Mouse (Mus musculus) cerebellum, postnatal 10 days (tissue): ENCODE measurements around the gene Snai3.

Source experiments
- DNase-seq, 2 experiments: peaks; one replicate each; pipeline ENCODE4 v3.0.0; 2021; ENCODE audit warnings: mixed read lengths in 2 of 2

Snai3 gene

GRCm38 (mm10) chr8:122459218-122459900, 1.2 kb downstream of the Snai3 start:
- DNase-seq: peak; percentile 59 to 70

GRCm38 (mm10) chr8:122457171-122457570, 3.4 kb downstream of the Snai3 start:
- DNase-seq: no peak

- DNase-seq: peak in 1 of 2 experiments; percentile 49
Measured at GRCm38 (mm10) chr8:122454409-122454808, 6.1 kb downstream of the Snai3 start.

DNA sequence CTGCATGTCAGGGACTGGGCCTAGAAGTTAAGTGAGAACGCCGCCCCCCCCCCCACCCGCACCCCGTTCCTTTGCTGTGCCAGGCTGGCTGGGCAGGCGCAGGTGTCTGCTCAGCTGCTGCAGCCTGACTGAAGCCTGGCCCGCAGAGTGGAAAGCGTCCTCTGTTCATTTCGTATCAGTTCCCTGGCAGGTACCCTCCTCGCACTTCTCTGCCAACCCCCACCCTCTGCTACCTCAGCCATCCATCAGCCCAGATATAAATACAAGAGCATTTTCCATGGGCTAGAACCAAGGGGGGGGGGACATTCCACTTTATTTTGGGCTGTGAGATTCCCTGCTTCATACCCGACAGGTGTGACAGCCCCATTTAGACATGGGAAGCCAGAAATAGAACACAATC, 8.4 kb downstream of the Snai3 start:
- DNase-seq: no peak

DNA sequence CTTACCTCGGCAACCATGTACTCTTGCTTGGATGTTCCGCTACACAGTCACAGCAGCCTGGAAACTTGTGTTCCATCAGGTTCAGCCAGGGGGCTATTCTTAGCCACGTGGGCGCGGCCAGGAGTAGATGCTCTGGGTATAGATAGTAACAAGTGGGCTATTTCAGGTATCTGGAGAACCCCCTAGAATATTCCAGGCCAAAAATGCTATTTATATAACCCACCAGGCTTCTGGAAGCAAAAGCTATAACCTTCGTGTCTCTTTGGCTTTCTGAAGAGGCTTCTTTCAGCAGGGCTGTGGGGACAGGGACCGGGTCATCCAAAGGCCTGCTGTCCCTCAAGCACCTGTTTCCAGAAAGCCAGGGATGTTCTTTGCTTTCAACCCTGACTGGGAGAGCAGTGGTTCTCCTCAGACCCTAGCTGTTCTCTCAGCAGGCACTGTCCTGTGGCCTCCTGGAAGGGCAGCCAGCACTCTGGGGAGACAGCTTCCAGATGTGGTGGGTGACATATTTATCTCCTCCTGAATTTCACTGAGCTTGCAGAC, 9.3 kb downstream of the Snai3 start:
- no peak for DNase-seq

DNA sequence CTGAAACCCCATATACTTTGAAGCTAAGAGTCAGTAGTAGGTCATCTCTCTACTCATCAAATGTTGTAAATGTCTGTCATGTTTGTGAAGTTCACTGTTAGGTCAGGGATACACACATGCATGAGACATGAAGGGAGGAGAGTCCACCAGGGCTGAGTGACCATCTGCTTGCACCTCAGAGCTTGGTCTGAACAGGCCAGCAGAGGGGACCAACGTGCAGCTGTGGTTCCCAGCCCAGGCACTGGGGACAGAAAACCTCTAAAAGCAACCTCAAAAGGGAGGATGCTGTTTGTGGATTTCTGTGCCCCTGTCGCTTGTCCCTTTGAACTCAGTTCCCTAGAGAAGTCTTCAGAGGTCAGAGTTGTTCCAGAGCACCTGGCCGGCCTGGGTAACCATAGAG, 15.3 kb downstream of the Snai3 start:
- no peak for DNase-seq

DNA sequence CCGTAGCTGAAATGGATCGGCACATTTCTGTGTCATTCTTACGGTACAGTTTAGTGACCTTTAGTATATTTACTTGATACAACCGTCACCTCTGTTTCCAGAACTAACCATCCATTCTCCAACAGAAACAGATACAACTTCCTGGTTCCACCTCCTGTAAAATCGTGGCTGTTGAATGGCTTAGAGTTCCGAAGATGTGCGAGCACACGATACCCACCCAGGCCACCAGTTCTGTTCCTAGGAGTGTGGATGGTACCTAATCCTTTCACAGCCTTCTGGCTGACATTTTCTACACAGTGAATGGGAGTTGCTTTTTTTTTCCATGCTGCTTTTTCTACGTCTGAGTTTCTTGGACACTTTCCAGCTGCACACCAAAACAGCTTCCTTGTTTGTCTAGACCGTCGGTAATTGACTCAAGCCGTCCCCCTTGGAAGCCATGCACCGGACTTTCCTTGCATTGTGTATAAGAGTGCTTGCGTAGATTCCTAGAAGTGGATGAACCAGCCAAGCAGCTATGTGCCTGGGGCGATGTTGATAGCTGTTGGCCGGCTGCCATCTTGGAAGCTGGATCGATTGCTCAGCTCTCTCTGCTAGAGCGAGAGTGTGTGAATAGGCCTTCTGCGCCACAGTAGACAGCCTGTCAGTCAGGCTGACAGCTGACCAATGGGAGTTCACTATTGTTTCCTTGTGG, 16.3 kb downstream of the Snai3 start:
- peak; percentile 94 for DNase-seq

DNA sequence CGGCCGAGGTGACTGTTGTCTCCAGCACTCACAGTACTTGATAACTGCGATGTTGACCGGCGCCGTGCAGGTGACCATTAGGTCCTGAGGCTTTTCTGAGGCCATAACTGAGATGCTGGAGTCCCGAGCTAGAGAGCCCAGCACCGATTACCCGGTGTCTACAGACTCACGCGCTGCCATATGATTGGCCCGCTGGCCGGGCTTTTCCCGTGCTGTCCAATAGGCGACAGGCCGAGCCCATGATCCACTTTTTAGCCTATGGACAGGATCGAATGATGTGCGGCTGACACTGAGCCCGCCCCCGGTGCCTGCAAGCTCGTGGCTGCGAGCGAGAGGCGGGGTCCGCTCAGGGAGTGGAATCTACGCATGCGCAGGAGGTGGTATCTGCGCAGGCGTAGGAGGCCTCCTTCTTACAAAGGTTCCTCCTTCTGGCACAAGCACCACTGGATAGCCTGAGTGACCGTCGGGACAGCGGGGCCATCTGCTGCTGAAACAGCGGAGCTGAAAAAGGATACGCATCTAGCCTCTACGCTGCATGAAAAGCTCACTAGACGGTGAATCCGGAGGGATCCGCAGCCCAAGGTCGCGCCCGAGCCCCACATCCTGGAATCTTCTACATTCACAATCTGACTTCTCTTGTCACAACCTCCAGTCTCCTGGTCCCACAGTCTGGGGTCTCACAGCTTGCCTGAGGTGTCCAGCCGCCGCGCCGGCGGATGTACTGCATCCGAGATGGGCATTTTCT, 17.1 kb downstream of the Snai3 start, which contains the start of gene Mvd:
Gene Mvd, minus strand, starts transcription at position 161 of the 745 bp plus-strand sequence.
- peak; percentile 99 for DNase-seq

DNA sequence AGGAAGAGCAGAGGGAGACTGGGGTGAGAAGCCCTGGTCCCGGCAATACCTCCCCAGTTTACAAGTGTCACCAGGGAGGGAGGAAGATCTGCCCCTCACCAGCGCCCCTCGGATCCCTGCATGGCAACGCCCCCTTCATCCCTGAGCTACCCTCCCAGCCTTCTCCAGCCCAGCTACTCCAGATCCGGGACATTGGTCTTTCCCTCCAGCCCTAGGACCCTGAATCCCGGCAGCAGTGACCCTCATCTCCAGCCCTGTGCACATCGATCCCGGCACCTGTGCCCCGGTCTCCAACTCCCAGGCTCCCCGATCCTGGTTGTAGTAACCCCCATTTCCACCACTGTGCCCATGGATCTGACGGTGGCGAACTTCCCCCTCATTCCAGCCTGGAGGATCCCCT, 17.8 kb downstream of the Snai3 start:
- peak in 1 of 2 experiments; percentile 51 for DNase-seq

DNA sequence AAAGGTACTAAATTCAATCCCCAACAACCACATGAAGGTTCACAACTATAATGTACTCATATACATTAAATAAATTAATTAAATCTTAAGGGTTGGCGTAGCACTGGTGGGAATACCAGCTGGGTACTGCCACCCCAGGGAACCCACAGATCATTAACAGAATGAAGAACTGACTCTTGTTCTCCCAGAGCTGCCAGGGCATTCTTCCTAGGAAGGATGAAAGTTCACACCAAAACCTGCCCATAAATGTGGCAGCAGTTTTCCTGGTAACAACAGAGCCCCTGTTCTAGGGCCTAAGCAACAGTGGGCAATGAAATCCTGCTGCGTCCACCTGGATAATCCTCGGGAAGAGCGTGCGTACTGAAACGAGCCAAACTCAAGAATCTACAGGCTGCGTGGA, 18.2 kb downstream of the Snai3 start:
- DNase-seq: no peak

- DNase-seq: peak; percentile 58 to 71
Measured at GRCm38 (mm10) chr8:122441326-122441725, 19.2 kb downstream of the Snai3 start.

- DNase-seq: peak; percentile 88 to 92
Measured at GRCm38 (mm10) chr8:122439336-122439735, 21.2 kb downstream of the Snai3 start.

DNA sequence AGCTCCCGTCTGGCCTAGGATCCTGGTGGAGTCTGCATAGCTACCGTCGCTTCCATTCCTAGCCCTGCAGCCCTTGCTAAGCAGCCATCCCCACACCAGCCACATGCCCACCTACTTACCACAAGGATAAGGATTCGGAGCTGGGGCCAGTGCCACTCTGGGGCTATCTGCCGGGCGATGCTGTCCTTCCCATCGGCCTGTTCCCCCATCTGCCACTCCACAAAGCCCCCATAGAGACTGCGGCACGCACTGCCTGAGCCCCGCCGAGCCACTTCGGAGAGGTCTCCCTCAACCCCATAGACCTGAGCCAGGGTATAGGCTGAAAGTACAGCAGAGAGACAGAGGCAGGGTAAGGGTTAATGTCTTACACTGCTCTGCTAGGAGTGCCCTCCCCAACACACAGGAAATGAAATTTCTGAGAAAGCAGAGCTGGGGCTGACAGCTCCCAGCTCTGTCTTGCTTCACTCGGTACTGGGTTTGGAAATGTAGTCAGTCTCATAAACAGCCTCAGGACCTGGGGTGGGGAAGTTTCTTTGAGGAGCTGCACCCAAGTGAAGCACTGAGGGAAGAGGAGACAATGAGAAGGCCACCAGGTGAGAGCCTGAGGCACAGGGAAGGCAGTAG, 22.7 kb downstream of the Snai3 start:
- DNase-seq: no peak

- DNase-seq: no peak
Measured at GRCm38 (mm10) chr8:122436586-122437125, 23.9 kb downstream of the Snai3 start.

- DNase-seq: no peak
Measured at GRCm38 (mm10) chr8:122436146-122436545, 24.4 kb downstream of the Snai3 start.

- no peak for DNase-seq
Measured at GRCm38 (mm10) chr8:122435375-122435774, 25.2 kb downstream of the Snai3 start.

DNA sequence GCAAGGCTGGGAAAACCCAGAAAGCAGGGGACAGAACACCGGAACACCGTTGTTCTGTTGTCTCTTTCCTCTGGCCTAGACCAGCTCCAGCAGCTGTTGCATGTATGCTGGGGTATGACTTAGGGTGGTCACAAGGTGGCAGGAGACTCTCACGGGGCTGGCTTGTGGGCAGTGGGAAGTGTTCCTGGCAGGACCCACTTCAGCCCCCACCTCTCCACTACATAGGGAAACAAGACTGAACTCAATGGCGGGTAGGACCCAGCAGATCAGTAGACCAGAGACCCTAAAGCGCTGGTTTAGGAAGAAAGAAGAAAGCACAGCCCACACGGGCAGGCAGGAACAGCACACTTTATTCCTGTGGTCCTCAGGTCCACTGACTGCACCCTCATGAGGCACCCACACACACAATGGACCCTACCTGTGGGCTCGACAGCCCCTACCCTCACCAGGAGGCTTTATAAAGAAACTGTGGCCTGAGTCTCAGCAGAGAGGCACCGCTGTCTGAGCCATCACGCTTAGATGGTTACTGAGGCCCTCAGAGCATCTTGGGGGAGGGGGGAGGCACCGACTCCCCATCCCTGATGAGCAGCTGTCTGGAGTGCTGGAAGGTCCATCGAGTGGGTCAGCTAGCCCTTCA, 27.1 kb downstream of the Snai3 start:
- peak in 1 of 2 experiments; percentile 37 for DNase-seq

GRCm38 (mm10) chr8:122432443-122433268, 27.9 kb downstream of the Snai3 start, which contains the start of gene Cyba:
Cyba (minus strand) TSS chr8:122432930.
- DNase-seq: peak; percentile 50 to 57

- peak; percentile 64 to 66 for DNase-seq
Measured at GRCm38 (mm10) chr8:122431694-122432442, 28.7 kb downstream of the Snai3 start.

DNA sequence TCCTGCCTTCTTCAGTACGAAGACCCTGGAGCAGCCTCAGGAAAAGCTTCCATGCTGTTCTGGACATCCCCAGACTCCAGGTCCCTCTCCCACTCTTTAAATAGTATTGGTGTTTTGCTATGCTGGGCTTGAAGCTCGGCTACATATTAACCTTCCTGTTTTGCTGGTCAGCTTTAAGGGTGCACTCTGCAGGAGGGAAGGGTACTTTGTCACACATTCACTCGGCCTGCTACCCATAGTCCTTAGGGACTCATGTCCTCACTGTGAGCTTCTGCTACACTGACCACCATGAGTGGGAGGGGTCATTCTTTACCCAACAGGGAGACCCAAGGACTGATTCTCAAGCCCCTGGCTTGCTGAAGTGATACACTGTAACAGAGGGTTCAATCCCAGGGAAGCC, 29.9 kb downstream of the Snai3 start:
- DNase-seq: no peak
